Mouse (Mus musculus) 3134 (cell line): ENCODE measurements around the gene Vmn1r82.

Source experiments
- DNase-seq: peaks from one replicate; pipeline ENCODE4 v3.0.0-alpha.2; 2011; ENCODE audit warnings: low spot score; ENCODE audit not compliant: insufficient read length; ENCODE audit errors: extremely low read depth

The Vmn1r82 gene

DNA sequence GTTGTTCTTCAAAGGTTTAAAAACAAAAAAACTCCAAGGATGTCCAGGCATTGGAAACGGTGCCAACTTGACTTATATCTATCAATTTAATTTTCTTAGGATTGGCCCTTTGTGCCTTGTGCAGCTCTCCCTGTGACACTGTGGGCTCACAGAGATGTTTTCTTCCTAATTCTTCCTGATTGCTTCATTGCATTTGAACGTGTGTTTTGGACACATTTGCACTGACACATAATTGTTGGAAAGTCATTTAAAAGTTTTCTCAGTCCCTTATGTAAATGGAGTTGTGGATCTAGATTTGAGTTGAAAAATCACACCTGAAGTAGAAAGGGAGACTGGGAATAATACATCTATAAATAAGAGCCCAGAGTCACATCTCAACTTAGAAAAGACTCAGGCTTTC lies at the start of gene Vmn1r82:
TSS of gene Vmn1r82 (plus strand) at position 301 of the 400 bp plus-strand sequence.
- no peak for DNase-seq

DNA sequence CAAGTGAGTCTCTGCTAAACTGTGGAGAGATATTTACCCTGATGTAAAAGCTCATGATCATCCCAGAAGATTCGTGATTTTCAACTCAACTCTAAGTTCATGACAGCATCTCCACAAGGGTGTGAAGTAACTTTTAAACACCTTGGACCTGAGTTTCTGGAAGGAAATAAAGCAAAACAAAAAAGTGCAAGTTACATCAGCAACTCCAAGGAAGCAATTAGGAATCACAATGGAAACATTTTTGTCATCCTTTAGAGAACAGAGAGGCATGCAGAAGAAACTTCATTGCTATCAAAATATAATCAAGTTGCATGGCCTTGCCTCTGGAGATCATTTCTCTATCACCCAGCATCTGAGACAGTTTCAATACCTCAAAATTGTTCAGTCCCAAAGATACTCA lies 32.1 kb upstream of the Vmn1r82 start, which contains the start of gene Vmn1r81:
TSS of gene Vmn1r81 (minus strand) at position 101 of the 400 bp plus-strand sequence.
- DNase-seq = no peak

DNA sequence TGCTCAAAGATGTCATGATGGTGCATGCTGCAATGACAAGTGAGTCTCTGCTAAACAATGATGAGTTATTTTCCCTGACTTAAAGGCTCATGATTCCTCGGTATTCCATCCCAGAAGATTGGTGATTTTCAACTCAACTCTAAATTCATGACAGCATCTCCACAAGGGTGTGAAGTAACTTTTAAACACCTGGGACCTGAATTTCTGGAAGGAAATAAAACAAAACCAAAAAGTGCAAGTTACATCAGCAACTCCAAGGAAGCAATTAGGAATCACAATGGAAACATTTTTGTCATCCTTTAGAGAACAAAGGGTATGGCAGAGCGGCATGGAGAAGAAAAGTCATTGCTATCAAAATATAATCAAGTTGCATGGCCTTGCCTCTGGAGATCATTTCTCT lies 29.2 kb downstream of the Vmn1r82 start, which contains the start of gene Vmn1r83:
TSS of gene Vmn1r83 (minus strand) at position 101 of the 400 bp plus-strand sequence.
- DNase-seq = no peak
